Mouse (Mus musculus) liver, embryonic 14.5 days (tissue): ENCODE results near the gene Zfp553.

ENCODE experiments used
- CTCF ChIP-seq: IDR thresholded peaks from 2 replicates; pipeline ENCODE4 v1.5.1; 2016; ENCODE audit warnings: antibody characterized with exemption, low read depth, control low read depth
- EP300 ChIP-seq: IDR thresholded peaks from 2 replicates; pipeline ENCODE4 v1.6.1; 2016; ENCODE audit warnings: antibody characterized with exemption, low read depth

DNA sequence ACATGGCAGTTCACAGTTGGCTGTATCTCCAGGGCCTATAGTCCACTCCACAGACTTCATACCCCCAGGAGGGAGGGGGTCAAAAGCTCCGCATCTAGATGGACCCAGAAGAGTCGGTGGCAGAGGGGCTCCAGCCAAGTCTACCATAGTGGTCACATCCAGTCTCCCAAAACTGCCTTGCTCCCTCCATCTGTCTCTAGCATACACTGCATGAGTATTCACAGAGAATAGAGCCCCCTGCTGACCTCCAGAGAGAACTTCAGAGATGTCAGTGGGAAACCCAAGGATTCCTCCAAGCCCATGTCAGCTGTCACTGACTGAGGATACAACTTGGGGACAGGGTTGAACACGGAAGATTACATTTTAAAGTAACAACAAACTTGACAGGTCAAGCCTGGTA lies 47.3 kb upstream of the Zfp553 start:
- peak; percentile 72 for TF ChIP-seq CTCF
- TF ChIP-seq EP300: no peak
